Mouse (Mus musculus) forebrain, embryonic 14.5 days (tissue): ENCODE measurements around the gene Vps33a. TPM values are rescaled to one million over a fixed set of nuclear protein-coding genes. Genes with fewer than 3 reads are reported as not detected.

Source experiments
- ATAC-seq: fragments of 200-750 bp; cut with Nextera tagmentation; 2 replicates; pipeline ENCODE4 v1.8.0; 2017; ENCODE audit warnings: mild to moderate bottlenecking, moderate library complexity
- DNase-seq: peaks from one replicate; pipeline ENCODE4 v3.0.0-alpha.2; 2015; ENCODE audit warnings: low spot score
- H3K27ac ChIP-seq: fragments of 300-500 bp; sonication (generic); 2 replicates; pipeline ENCODE4 v1.5.1; 2014; ENCODE audit warnings: low read depth, mild to moderate bottlenecking, control low read depth, low read length, moderate library complexity
- H3K27me3 ChIP-seq: fragments of 300-500 bp; sonication (generic); replicated peaks from 2 replicates; pipeline ENCODE4 v1.6.1; 2014; ENCODE audit warnings: low read length, control low read depth, mixed read lengths; ENCODE audit not compliant: control insufficient read depth, insufficient read depth
- H3K36me3 ChIP-seq: fragments of 300-500 bp; sonication (generic); 2 replicates; pipeline ENCODE4 v1.6.1; 2014; ENCODE audit warnings: low read length, control low read depth; ENCODE audit not compliant: control insufficient read depth, insufficient read depth
- H3K4me1 ChIP-seq: fragments of 300-500 bp; sonication (generic); 2 replicates; pipeline ENCODE4 v1.6.1; 2014; ENCODE audit warnings: antibody characterized with exemption, low read length, control low read depth; ENCODE audit not compliant: control insufficient read depth, insufficient read depth
- H3K4me2 ChIP-seq: fragments of 300-500 bp; sonication (generic); 2 replicates; pipeline ENCODE4 v1.6.1; 2014; ENCODE audit warnings: mild to moderate bottlenecking, control low read depth, low read length
- H3K4me3 ChIP-seq: fragments of 300-500 bp; sonication (generic); 2 replicates; pipeline ENCODE4 v1.5.1; 2014; ENCODE audit warnings: low read depth, low read length, control low read depth
- H3K9ac ChIP-seq: fragments of 300-500 bp; sonication (generic); 2 replicates; pipeline ENCODE4 v1.6.1; 2014; ENCODE audit warnings: mild to moderate bottlenecking, low read length, control low read depth, moderate library complexity
- H3K9me3 ChIP-seq: fragments of 300-500 bp; sonication (generic); replicated peaks from 2 replicates; pipeline ENCODE4 v1.6.1; 2016; ENCODE audit warnings: low read length, control low read depth, mixed read lengths; ENCODE audit not compliant: control insufficient read depth
- WGBS: fragments of 180-500 bp; shearing (Covaris S2); extraction: QIAGEN DNeasy Blood & Tissue Kit; methylation state at CpG from one replicate; pipeline ENCODE4 v1.1.7; 2014; 5-methylcytosine and 5-hydroxymethylcytosine counted together
- polyA plus RNA-seq: library from polyadenylated mRNA; unstranded; fragments of >200 nt; fragmentation: Nextera tagmentation; extraction: Ambion mirVana; gene quantifications from 2 replicates; pipeline ENCODE4 v1.2.1, GENCODE M21; 2014

The Vps33a gene
- polyA plus RNA-seq, 1 experiment from 2014 or later: 43.3 TPM

GRCm38 (mm10) chr5:123533801-123534200 lies 39.0 kb downstream of the Vps33a start:
- Histone ChIP-seq H3K36me3 (peaks cover 81% of the 10 kb centered on the region), H3K9ac (no peak overlapping the region), H3K27me3 (no peaks in the 10 kb centered on the region), H3K9me3 (no peaks in the 10 kb centered on the region), H3K4me1 (no peaks in the 10 kb centered on the region), H3K4me3 (no peak overlapping the region), H3K4me2 (no peak overlapping the region), H3K27ac (no peak overlapping the region)
- ATAC-seq: no peak
- DNase-seq: no peak
- WGBS: 94% methylated on average over 10 of the region's 10 CpGs

GRCm38 (mm10) chr5:123530056-123530455 lies 42.8 kb downstream of the Vps33a start:
- Histone ChIP-seq H3K27me3 (no peaks in the 10 kb centered on the region), H3K4me3 (no peak overlapping the region), H3K4me2 (no peak overlapping the region), H3K36me3 (peaks cover 75% of the 10 kb centered on the region), H3K9me3 (no peaks in the 10 kb centered on the region), H3K4me1 (no peaks in the 10 kb centered on the region), H3K9ac (no peak overlapping the region), H3K27ac (no peak overlapping the region)
- DNase-seq: no peak
- ATAC-seq: no peak
- 90% methylated on average over 8 of the region's 8 CpGs for WGBS

- no peak overlapping the region for H3K4me2 ChIP-seq
These were observed 44.2 kb downstream of the Vps33a start for GRCm38 (mm10) chr5:123528641-123529040.

GRCm38 (mm10) chr5:123525916-123526495 lies 46.8 kb downstream of the Vps33a start:
- no peak for DNase-seq
- H3K9me3 ChIP-seq: no peaks in the 10 kb centered on the region
- WGBS: 88% methylated on average over 9 of the region's 9 CpGs
- no peak overlapping the region for H3K9ac ChIP-seq
- H3K36me3 ChIP-seq: peaks cover 37% of the 10 kb centered on the region
- H3K27me3 ChIP-seq: no peaks in the 10 kb centered on the region
- H3K4me1 ChIP-seq: peaks cover 10% of the 10 kb centered on the region
- H3K27ac ChIP-seq: no peak overlapping the region
- ATAC-seq: no peak
- no peak overlapping the region for H3K4me2 ChIP-seq
- H3K4me3 ChIP-seq: no peak overlapping the region

More at GRCm38 (mm10) chr5:123528641-123529040, 44.2 kb downstream of the Vps33a start:
- Histone ChIP-seq H3K9me3 (no peaks in the 10 kb centered on the region), H3K9ac (no peak overlapping the region), H3K27ac (no peak overlapping the region), H3K4me1 (no peaks in the 10 kb centered on the region), H3K27me3 (no peaks in the 10 kb centered on the region), H3K4me3 (no peak overlapping the region), H3K36me3 (peaks cover 63% of the 10 kb centered on the region)
- no peak for ATAC-seq
- DNase-seq: no peak
- WGBS: 77% methylated on average over 7 of the region's 7 CpGs

GRCm38 (mm10) chr5:123525281-123525680 lies 47.6 kb downstream of the Vps33a start, which contains the start of gene Gm49027:
TSS of gene Gm49027 (minus strand) at chr5:123525488.
- H3K36me3 ChIP-seq: peaks cover 30% of the 10 kb centered on the region
- H3K9me3 ChIP-seq: no peaks in the 10 kb centered on the region
- H3K27ac ChIP-seq: peak within 1 kb of the TSS; percentile 65
- H3K27me3 ChIP-seq: no peaks in the 10 kb centered on the region
- H3K4me3 ChIP-seq: peak within 1 kb of the TSS; percentile 90
- ATAC-seq (no peak), DNase-seq (no peak)
- H3K4me2 ChIP-seq: peak within 1 kb of the TSS; percentile 93
- H3K4me1 ChIP-seq: peaks cover 10% of the 10 kb centered on the region
- 85% methylated on average over 7 of the region's 7 CpGs for WGBS
- peak within 1 kb of the TSS; percentile 79 for H3K9ac ChIP-seq

GRCm38 (mm10) chr5:123524393-123524750 lies 48.5 kb downstream of the Vps33a start:
- no peaks in the 10 kb centered on the region for H3K9me3 ChIP-seq
- 0% methylated on average over 15 of the region's 27 CpGs for WGBS
- H3K27me3 ChIP-seq: no peaks in the 10 kb centered on the region
- DNase-seq: no peak
- ATAC-seq: peak; percentile 94
- H3K36me3 ChIP-seq: peaks cover 29% of the 10 kb centered on the region
- peak overlapping the region; percentile 90 for H3K4me3 ChIP-seq
- peak overlapping the region; percentile 65 for H3K27ac ChIP-seq
- peak overlapping the region; percentile 79 for H3K9ac ChIP-seq
- peaks cover 10% of the 10 kb centered on the region for H3K4me1 ChIP-seq
- H3K4me2 ChIP-seq: peak overlapping the region; percentile 93

GRCm38 (mm10) chr5:123523692-123524392 lies 49.0 kb downstream of the Vps33a start, which contains the start of gene Diablo:
TSS of gene Diablo (minus strand) at chr5:123524176.
- under 1% methylated on average over 72 of the region's 82 CpGs for WGBS
- DNase-seq: peak; percentile 100
- Histone ChIP-seq H3K27me3 (no peaks in the 10 kb centered on the region), H3K27ac (peak within 1 kb of the TSS; percentile 65), H3K4me1 (peaks cover 10% of the 10 kb centered on the region), H3K36me3 (peaks cover 29% of the 10 kb centered on the region), H3K9me3 (no peaks in the 10 kb centered on the region), H3K4me2 (peak within 1 kb of the TSS; percentile 93), H3K9ac (peak within 1 kb of the TSS; percentile 79), H3K4me3 (peak within 1 kb of the TSS; percentile 90)
- peak; percentile 99 for ATAC-seq

GRCm38 (mm10) chr5:123522166-123522565 lies 50.7 kb downstream of the Vps33a start:
- no peak for DNase-seq
- Histone ChIP-seq H3K4me2 (no peak overlapping the region), H3K27me3 (no peaks in the 10 kb centered on the region), H3K4me3 (no peak overlapping the region), H3K36me3 (peaks cover 33% of the 10 kb centered on the region), H3K9ac (no peak overlapping the region), H3K27ac (no peak overlapping the region), H3K4me1 (peaks cover 10% of the 10 kb centered on the region), H3K9me3 (no peaks in the 10 kb centered on the region)
- 95% methylated on average over 1 of the region's 1 CpGs for WGBS
- ATAC-seq: no peak

GRCm38 (mm10) chr5:123521621-123522020 lies 51.2 kb downstream of the Vps33a start:
- H3K9me3 ChIP-seq: no peaks in the 10 kb centered on the region
- ATAC-seq: no peak
- H3K4me2 ChIP-seq: no peak overlapping the region
- H3K4me3 ChIP-seq: no peak overlapping the region
- no peak overlapping the region for H3K9ac ChIP-seq
- no peaks in the 10 kb centered on the region for H3K27me3 ChIP-seq
- no peak for DNase-seq
- H3K4me1 ChIP-seq: peaks cover 10% of the 10 kb centered on the region
- H3K36me3 ChIP-seq: peaks cover 36% of the 10 kb centered on the region
- no peak overlapping the region for H3K27ac ChIP-seq
- WGBS: 81% methylated on average over 1 of the region's 1 CpGs
